Mouse (Mus musculus): ENCODE measurements at regions not wholly inside any gene's neighbourhood (a gene's known extent, or its start where the extent isn't known, plus 50 kb on each side); places are given as distances from the start of the nearest gene placed in this dataset.
A peak's percentile ranks its signal among the peaks of the same experiment; 100 is the strongest.

DNA sequence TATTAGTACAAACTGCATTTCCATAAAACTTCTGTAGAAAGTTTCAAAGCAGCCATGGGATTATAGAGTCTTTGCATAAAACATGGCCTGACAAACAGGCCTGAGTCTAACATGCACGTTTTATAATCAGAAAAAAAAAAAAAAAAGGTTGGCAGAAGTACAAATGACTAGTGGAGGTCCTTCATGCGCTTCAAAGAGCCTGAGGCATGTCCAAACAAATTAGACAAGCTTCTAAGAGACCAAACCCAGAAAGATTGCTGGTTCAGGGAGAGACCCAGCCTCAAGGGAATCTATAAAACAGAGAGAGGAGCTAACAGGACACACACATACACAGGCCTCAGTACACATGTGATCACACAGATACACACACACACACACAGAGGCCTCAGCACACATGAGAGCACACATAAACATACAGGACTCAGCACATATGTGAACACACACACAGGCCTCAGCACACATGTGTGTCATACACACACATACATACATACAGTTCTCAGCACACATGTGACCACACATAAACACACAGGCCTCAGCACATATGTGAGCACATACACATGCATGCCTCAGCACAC lies 57.0 kb upstream of the Gnaq start:
- no peak for DNase-seq (ENCODE audit: low read depth, low spot score)

DNA sequence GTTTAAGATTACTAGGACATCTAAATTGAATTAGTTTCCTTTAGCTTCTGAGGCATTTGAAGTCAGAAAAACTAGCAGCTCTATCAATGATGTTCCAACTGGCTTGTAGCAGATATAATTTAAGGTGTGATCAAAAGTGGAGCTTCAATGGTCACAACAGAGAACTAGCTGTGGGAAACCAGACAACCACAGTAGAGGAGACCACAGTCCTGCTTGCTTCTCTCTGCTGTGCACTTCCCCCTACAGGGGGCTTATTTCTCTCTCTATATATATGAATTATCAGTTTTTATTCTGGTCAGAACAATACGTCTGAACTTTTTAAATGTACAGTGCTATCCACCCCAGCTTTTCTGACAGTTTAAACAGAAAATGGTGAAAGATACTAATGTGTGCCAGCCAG lies 57.6 kb upstream of the Gnaq start:
- H3K27me3 ChIP-seq (ENCODE audit: control insufficient read depth, insufficient read depth, low read length, poor library complexity, severe bottlenecking), result no peaks in the 10 kb centered on the region
- no peak for DNase-seq (ENCODE audit: low read depth, low spot score)
- H3K36me3 ChIP-seq (ENCODE audit: control insufficient read depth, insufficient read depth, low read length, poor library complexity, severe bottlenecking), result no peaks in the 10 kb centered on the region

More for the DNA sequence above, 57.0 kb upstream of the Gnaq start:
- no peaks in the 10 kb centered on the region for H3K27me3 ChIP-seq (ENCODE audit: control insufficient read depth, insufficient read depth, low read length, poor library complexity, severe bottlenecking)
- H3K36me3 ChIP-seq (ENCODE audit: control insufficient read depth, insufficient read depth, low read length, poor library complexity, severe bottlenecking), result no peaks in the 10 kb centered on the region

DNA sequence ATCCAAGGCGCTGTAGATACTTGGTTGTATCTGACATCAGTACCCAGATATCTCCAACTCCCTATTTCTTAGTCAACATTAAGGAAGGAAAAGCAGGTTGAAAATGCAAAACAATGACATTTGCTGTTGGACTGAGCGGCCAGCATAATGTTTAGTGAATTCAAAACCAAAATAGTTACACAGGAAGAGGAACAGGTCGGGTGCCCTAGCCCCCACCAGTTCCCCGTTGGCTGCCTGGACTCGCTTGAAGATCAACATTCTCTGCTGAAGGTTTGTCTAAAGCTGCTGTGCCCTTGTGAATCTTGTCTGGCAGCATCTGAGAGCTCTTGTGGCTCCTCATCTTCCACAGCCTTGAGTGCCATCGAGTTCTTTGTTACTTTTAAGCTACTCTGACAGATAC lies 65.3 kb upstream of the Gnaq start:
- DNase-seq (ENCODE audit: low read depth, low spot score), result no peak
- H3K27me3 ChIP-seq (ENCODE audit: control insufficient read depth, insufficient read depth, low read length, poor library complexity, severe bottlenecking), result no peaks in the 10 kb centered on the region
- H3K36me3 ChIP-seq (ENCODE audit: control insufficient read depth, insufficient read depth, low read length, poor library complexity, severe bottlenecking), result no peaks in the 10 kb centered on the region

DNA sequence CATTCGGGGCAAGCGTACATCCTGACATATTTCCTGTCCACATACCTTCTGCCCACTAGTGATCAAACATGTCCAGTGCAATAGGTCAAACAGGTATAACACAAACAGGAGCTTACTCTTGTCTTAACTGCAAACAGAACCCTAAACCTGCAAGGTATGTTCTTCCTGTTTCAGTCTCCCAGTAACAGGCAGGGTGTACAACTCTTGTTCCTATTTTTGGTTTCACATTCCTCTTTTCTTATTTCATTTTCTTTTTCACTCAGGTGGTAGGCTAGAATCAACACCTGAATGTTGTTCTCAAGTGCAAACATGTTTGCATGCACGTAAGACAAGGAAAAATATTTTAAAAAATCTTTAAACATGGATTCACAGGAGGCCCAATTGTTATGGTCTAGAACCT lies 67.7 kb upstream of the Gnaq start:
- Histone ChIP-seq H3K27me3 (ENCODE audit: control insufficient read depth, insufficient read depth, low read length, poor library complexity, severe bottlenecking) (no peaks in the 10 kb centered on the region), H3K36me3 (ENCODE audit: control insufficient read depth, insufficient read depth, low read length, poor library complexity, severe bottlenecking) (no peaks in the 10 kb centered on the region)
- DNase-seq (ENCODE audit: low read depth, low spot score), result peak; percentile 58

DNA sequence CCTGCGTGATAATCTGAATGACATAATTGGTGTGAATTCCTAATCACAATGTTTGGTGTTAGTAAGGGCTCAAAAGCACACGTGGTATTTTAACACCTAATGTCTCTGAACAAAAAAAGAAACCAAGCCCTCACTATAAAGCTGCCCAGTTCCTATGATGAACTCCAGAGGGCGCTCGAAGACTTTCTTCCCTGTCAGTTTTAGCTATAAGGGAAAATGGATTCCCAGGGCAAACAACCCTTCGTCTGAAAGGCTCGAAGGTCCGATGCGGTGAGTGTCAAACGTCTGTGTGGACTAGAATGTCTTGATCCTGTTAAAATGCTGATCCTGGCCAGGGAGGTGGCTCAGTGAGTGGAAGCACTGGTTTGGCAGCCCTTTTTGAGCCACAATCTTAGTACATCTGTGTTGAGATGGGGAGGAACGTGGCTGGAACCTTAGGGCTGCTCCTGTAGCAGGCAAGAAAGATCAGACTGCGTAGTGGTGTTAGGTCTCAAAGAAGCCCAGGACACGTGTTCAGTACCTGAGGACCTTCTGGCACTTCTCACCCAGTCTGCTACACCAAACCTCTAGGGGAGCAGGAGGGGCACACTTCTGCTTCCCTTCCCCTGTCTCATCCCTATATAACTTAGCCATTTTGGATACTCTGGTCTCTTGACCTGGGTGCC lies 68.6 kb upstream of the Gnaq start:
- Histone ChIP-seq H3K27me3 (ENCODE audit: control insufficient read depth, insufficient read depth, low read length, poor library complexity, severe bottlenecking) (no peaks in the 10 kb centered on the region), H3K36me3 (ENCODE audit: control insufficient read depth, insufficient read depth, low read length, poor library complexity, severe bottlenecking) (no peaks in the 10 kb centered on the region)
- DNase-seq (ENCODE audit: low read depth, low spot score), result peak; percentile 80

DNA sequence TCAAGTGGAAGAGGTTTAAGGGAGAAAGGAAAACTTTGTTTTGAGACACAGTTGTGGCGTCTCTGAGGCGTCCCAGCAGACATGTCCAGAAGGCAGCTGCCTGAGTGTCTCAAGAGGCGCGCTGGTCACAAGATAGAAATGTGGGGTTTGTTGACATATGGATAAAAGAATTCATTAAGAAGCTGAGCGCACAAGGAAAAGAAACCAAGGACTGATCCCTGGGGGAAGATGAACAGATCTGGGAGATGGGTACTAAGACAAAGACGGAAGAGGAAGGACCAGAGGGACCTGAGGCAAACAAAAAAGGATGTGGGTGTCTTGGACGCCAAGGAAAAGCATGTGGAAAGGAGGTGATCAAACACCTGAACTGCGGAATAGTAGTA lies 69.1 kb upstream of the Gnaq start:
- H3K27me3 ChIP-seq (ENCODE audit: control insufficient read depth, insufficient read depth, low read length, poor library complexity, severe bottlenecking), result no peaks in the 10 kb centered on the region
- DNase-seq (ENCODE audit: low read depth, low spot score), result no peak
- H3K36me3 ChIP-seq (ENCODE audit: control insufficient read depth, insufficient read depth, low read length, poor library complexity, severe bottlenecking), result no peaks in the 10 kb centered on the region

DNA sequence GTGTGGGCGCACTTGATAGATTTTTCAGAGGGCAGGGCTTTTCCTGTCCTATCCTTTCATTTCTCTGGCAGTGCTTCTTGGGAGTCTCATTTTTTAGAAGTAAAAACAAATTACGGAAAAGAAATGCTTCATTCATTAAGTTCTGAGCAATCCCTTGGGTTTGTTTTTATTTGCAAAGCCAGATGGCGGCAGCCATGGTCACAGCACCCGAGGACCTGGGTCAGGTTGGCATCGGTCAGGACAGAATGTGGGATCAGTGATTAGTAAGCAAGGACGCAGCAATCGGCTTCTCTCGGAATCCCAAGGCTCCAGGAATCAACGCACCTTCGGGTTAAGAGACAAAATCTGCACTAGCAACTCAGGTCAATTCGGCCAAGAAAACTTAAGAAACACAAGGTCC lies 70.8 kb upstream of the Gnaq start:
- Histone ChIP-seq H3K27me3 (ENCODE audit: control insufficient read depth, insufficient read depth, low read length, poor library complexity, severe bottlenecking) (no peaks in the 10 kb centered on the region), H3K36me3 (ENCODE audit: control insufficient read depth, insufficient read depth, low read length, poor library complexity, severe bottlenecking) (no peaks in the 10 kb centered on the region)
- no peak for DNase-seq (ENCODE audit: low read depth, low spot score)

DNA sequence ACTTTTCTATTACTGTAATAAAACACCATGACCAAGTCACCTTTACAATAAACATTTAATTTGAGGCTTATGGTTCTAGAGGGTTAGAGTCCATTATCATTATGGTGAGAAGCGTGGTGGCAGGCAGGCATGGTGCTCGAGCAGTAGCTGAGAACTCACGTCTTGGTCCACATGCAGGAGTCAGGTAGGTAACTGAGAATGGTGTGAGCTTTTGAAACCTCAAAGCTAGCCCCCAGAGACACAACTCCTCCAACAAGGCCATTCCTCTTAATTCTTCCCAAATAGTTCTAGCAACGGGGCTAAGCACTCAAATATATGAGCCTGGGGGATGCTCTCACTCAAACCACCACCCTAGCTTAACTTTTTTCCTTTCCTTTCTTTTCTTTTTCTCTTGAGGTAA lies 73.6 kb upstream of the Gnaq start:
- H3K27me3 ChIP-seq (ENCODE audit: control insufficient read depth, insufficient read depth, low read length, poor library complexity, severe bottlenecking), result no peaks in the 10 kb centered on the region
- no peaks in the 10 kb centered on the region for H3K36me3 ChIP-seq (ENCODE audit: control insufficient read depth, insufficient read depth, low read length, poor library complexity, severe bottlenecking)
- DNase-seq (ENCODE audit: low read depth, low spot score), result no peak

DNA sequence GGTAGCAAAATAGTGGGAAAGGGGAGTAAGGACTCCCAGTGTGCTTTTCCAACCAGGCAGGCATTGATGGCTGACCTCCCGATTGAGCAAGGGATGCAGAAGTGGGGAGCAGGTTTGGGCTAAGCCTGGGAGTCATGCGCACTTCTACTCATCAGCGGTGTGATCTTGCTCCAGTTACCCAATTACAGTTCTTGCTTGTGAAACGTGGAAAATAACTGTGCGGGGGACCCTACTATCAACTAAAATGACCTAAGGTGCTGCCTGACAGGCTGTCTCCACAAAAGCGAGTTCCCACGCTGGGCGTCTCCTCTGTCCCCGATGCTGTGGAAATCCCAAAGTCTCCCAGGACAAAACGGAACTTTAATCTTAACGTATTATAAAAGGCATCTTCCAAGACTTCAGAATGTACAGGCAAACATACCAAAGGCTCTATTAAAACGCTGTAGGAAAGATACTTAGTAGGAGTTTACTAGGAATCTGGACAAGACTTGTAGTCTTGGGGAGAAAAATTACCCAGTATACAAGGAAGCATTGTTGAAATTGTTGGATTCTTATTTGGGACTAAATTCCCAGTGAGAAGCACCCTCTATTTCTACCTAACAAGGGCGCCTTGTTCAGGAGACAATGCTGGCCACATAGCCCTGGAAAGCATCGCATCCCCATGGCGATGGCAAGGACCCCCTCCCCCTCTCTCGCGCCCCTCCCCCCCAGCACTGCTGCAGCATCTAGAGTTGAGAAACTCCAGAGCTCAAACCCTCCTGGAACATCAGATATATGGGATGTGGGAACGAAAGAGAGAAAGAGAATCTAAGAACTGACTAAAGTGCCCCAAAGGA lies 65.6 kb upstream of the Cep78 start:
- H3K36me3 ChIP-seq (ENCODE audit: control insufficient read depth, insufficient read depth, low read length, poor library complexity, severe bottlenecking), result no peaks in the 10 kb centered on the region
- H3K27me3 ChIP-seq (ENCODE audit: control insufficient read depth, insufficient read depth, low read length, poor library complexity, severe bottlenecking), result no peaks in the 10 kb centered on the region
- DNase-seq (ENCODE audit: low read depth, low spot score), result peak; percentile 9

DNA sequence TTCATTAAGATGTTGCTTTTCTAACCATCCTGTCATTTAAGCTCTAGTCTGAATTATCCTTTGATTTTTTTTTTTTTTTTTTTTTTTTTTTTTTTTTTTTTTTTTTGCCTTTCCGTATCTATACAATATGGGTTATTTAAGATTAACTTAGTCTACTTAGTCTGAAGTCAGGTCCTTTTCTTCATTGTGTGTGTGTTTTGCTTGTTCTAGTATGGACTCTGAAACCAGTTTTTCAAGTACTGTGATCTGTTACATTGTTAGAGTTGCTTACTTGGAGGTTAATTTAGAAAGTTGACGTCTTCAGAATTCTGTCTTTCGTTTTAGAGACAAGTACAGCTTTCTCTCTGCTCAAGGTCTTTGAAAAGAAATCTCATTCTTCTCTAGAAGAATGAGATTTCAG lies 64.9 kb upstream of the Cep78 start:
- Histone ChIP-seq H3K36me3 (ENCODE audit: control insufficient read depth, insufficient read depth, low read length, poor library complexity, severe bottlenecking) (no peaks in the 10 kb centered on the region), H3K27me3 (ENCODE audit: control insufficient read depth, insufficient read depth, low read length, poor library complexity, severe bottlenecking) (no peaks in the 10 kb centered on the region)
- no peak for DNase-seq (ENCODE audit: low read depth, low spot score)

DNA sequence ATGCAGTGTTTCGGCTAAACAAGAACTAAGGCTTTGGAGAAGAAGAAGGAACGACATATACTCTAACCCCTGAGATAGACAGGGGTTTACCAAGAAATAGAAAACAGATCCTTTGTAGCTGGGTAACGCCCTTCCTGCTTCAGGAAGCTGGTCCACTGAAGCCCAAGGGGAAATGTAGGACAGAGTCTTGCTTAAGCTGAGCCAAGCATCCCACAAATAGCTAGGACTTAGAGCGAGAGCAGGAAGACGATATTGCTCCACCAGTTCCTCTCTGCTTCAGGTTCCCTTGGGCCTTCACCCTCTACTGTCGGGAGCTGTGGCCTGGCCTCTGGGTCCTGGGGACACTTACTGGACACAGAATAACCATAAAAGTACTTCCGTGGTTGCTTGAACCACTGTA lies 62.2 kb upstream of the Cep78 start:
- no peak for DNase-seq (ENCODE audit: low read depth, low spot score)
- Histone ChIP-seq H3K36me3 (ENCODE audit: control insufficient read depth, insufficient read depth, low read length, poor library complexity, severe bottlenecking) (no peaks in the 10 kb centered on the region), H3K27me3 (ENCODE audit: control insufficient read depth, insufficient read depth, low read length, poor library complexity, severe bottlenecking) (no peaks in the 10 kb centered on the region)

DNA sequence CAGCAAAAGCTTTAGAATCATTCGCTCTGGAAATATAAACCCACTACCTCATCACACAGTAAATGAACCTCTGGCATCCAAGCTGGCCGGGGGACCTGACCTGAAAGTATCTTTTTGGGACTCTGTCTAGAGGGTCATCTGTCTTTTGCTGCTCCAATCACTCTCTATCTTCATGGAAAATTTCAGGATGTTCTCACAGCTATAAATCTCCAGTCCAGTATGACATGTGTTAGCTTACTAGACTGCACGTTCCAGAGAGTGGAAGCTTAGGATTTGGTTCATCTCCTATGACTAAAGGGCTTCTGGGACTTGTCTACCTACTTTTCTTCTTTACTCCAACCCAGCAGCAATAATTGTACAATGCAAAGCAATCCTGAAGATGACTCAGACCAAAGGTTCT lies 60.5 kb upstream of the Cep78 start:
- no peak for DNase-seq (ENCODE audit: low read depth, low spot score)
- no peaks in the 10 kb centered on the region for H3K27me3 ChIP-seq (ENCODE audit: control insufficient read depth, insufficient read depth, low read length, poor library complexity, severe bottlenecking)
- H3K36me3 ChIP-seq (ENCODE audit: control insufficient read depth, insufficient read depth, low read length, poor library complexity, severe bottlenecking), result no peaks in the 10 kb centered on the region

DNA sequence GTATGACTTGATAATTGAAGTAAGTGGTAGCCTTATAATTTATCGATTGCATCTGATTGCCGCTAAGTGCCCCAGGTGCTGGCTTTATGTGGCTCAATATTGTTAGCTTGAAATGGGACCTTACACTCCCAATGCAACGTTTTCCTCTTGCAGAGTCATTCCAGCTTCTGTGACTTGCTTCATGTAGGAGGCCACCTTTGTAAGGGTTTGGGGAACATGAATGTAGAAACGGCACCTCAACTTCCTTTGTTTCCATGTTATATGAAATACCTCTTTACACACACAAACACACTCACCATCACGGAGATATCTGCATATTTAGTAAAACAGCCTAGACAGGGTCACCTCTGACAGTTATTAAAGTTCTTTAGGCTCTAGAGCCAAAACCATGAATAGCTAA lies 59.4 kb upstream of the Cep78 start:
- H3K36me3 ChIP-seq (ENCODE audit: control insufficient read depth, insufficient read depth, low read length, poor library complexity, severe bottlenecking), result no peaks in the 10 kb centered on the region
- H3K27me3 ChIP-seq (ENCODE audit: control insufficient read depth, insufficient read depth, low read length, poor library complexity, severe bottlenecking), result no peaks in the 10 kb centered on the region
- DNase-seq (ENCODE audit: low read depth, low spot score), result no peak

DNA sequence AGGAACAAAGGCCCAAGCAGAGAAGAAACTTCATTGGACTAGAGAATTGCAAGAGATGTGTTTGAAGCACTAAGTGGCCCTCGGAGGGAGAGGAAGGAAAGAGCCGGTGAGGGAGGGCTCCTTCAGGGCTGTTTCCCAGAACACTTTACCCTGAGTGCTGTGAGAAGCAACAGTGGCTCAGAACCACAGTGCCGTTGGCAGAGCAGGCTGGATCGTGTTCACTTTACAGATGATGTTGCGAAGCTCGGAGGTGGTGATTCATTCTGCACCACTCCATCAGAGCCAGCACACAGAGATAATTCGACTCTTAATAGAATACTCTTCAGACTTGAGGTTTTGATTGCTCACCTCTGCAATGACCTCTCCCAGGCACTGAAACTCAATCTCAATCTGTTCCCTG lies 58.2 kb upstream of the Cep78 start:
- H3K27me3 ChIP-seq (ENCODE audit: control insufficient read depth, insufficient read depth, low read length, poor library complexity, severe bottlenecking), result no peaks in the 10 kb centered on the region
- H3K36me3 ChIP-seq (ENCODE audit: control insufficient read depth, insufficient read depth, low read length, poor library complexity, severe bottlenecking), result no peaks in the 10 kb centered on the region
- no peak for DNase-seq (ENCODE audit: low read depth, low spot score)

DNA sequence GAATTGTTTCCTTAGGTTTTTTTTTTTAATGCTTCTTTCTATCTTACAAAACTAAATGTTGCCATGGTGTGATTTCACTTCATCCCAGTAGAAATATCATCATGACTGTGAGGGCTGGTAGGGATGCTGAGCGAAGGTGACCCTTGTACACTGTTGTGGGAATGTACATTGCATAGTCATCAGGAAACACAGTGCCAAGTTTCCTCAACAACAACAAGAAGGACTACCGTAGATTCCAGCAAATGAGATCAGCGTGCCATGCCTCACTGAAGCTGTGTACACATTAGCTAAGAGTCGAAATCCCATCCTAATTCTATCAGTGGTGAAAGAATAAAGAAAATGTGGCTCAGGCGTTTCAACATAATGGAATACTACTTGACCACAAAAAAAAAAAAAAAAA lies 57.1 kb upstream of the Cep78 start:
- no peaks in the 10 kb centered on the region for H3K27me3 ChIP-seq (ENCODE audit: control insufficient read depth, insufficient read depth, low read length, poor library complexity, severe bottlenecking)
- H3K36me3 ChIP-seq (ENCODE audit: control insufficient read depth, insufficient read depth, low read length, poor library complexity, severe bottlenecking), result no peaks in the 10 kb centered on the region
- DNase-seq (ENCODE audit: low read depth, low spot score), result no peak
